Mouse (Mus musculus) limb, embryonic 13.5 days (tissue): Measurements from ENCODE around the gene Drd2. TPM values are rescaled to one million over a fixed set of nuclear protein-coding genes. Genes with fewer than 3 reads are reported as not detected.

Experiments
- ATAC-seq: fragments of 200-750 bp; cut with Nextera tagmentation; 2 replicates; pipeline ENCODE4 v1.8.0; 2017; ENCODE audit warnings: low read depth, moderate number of reproducible peaks, moderate TSS enrichment; ENCODE audit not compliant: low FRiP score
- H3K27ac ChIP-seq: fragments of 300-500 bp; sonication (generic); 2 replicates; pipeline ENCODE4 v1.5.1; 2015; ENCODE audit warnings: inconsistent platforms, mild to moderate bottlenecking, moderate library complexity
- H3K27me3 ChIP-seq: fragments of 300-500 bp; sonication (generic); 2 replicates; pipeline ENCODE4 v1.6.1; 2015; ENCODE audit warnings: mild to moderate bottlenecking, inconsistent platforms
- H3K36me3 ChIP-seq: fragments of 300-500 bp; sonication (generic); 2 replicates; pipeline ENCODE4 v1.6.1; 2015; ENCODE audit warnings: inconsistent platforms, mild to moderate bottlenecking, moderate library complexity
- H3K4me1 ChIP-seq: fragments of 300-500 bp; sonication (generic); 2 replicates; pipeline ENCODE4 v1.6.1; 2015; ENCODE audit warnings: inconsistent platforms
- H3K4me2 ChIP-seq: fragments of 300-500 bp; sonication (generic); replicated peaks from 2 replicates; pipeline ENCODE4 v1.6.1; 2015; ENCODE audit warnings: inconsistent platforms, mild to moderate bottlenecking, moderate library complexity
- H3K4me3 ChIP-seq: fragments of 300-500 bp; sonication (generic); 2 replicates; pipeline ENCODE4 v1.5.1; 2015; ENCODE audit warnings: moderate library complexity, mild to moderate bottlenecking, inconsistent platforms
- H3K9ac ChIP-seq: fragments of 300-500 bp; sonication (generic); 2 replicates; pipeline ENCODE4 v1.6.1; 2015; ENCODE audit warnings: mild to moderate bottlenecking, inconsistent platforms
- H3K9me3 ChIP-seq: fragments of 300-500 bp; sonication (generic); 2 replicates; pipeline ENCODE4 v1.6.1; 2016; ENCODE audit warnings: inconsistent platforms
- WGBS: fragments of 180-500 bp; shearing (Covaris S2); methylation state at CpG from one replicate; pipeline ENCODE4 v1.1.7; 2015; 5-methylcytosine and 5-hydroxymethylcytosine counted together
- polyA plus RNA-seq: library from polyadenylated mRNA; unstranded; fragments of >200 nt; fragmentation: Nextera tagmentation; extraction: Ambion mirVana; gene quantifications from 2 replicates; pipeline ENCODE4 v1.2.1, GENCODE M21; 2015

Drd2 gene
- polyA plus RNA-seq, result not detected in 2 replicates

- Histone ChIP-seq H3K9me3 (no peaks in the 10 kb centered on the region), H3K36me3 (no peaks in the 10 kb centered on the region), H3K27ac (no peak within 1 kb of the TSS), H3K27me3 (peaks cover 63% of the 10 kb centered on the region), H3K4me1 (peaks cover 6% of the 10 kb centered on the region), H3K4me3 (peak within 1 kb of the TSS; percentile 37), H3K4me2 (peak within 1 kb of the TSS; percentile 67), H3K9ac (no peak within 1 kb of the TSS)
- 1% methylated on average over 64 of the region's 84 CpGs for WGBS
- peak; percentile 69 for ATAC-seq
Observed at GRCm38 (mm10) chr9:49340136-49341043, at the start of gene Drd2. TSS of gene Drd2 (plus strand) at chr9:49340627.

GRCm38 (mm10) chr9:49295101-49295500, 45.3 kb upstream of the Drd2 start:
- Histone ChIP-seq H3K9me3 (no peaks in the 10 kb centered on the region), H3K9ac (no peak overlapping the region), H3K4me3 (no peak overlapping the region), H3K27ac (no peak overlapping the region), H3K4me1 (no peaks in the 10 kb centered on the region), H3K4me2 (no peak overlapping the region), H3K27me3 (no peaks in the 10 kb centered on the region), H3K36me3 (no peaks in the 10 kb centered on the region)
- 75% methylated on average over 1 of the region's 1 CpGs for WGBS
- no peak for ATAC-seq

DNA sequence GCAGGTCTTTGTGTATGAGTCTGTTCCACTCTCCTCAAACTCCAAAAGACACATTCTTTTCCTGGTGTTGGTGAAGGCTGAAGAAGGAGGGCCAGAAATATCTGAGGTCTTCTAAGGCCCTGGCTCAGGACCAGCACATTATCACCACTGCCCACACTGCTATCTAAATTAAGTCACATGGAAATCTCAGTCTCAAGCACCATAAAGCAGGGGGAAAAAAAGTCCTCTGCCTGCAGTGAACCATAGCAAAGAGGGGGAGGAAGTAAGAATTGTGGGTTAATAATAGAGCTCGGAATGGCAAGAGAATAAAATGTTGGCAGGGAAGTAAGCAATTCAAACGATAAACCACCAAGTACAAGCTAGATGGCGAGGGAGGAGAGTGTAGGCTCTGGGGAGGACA, 32.9 kb upstream of the Drd2 start:
- WGBS, result 72% methylated on average over 3 of the region's 3 CpGs

DNA sequence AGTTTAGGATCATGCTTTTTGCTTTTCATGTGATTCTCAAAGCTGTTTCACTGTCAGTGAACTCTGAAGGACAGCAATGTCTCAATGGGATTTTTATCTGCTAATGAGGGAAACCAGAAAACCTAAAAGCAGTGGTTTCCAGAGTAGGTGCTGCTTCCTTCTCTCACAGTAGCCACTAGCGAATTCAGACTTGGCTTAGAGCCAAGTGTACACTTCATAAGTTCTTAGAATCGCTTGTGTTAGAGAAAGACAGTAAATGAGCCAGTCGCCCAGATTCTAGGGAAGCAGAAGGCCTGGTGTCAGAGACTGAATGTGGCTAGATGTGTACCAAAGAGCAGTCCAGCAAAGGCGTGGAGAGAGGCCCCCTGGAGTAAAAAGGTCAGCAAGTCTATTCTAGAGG, 29.6 kb upstream of the Drd2 start:
- H3K4me2 ChIP-seq, result no peak overlapping the region
- no peak for ATAC-seq

More for the DNA sequence above, 32.9 kb upstream of the Drd2 start:
- Histone ChIP-seq H3K4me1 (no peaks in the 10 kb centered on the region), H3K4me3 (no peak overlapping the region), H3K36me3 (no peaks in the 10 kb centered on the region), H3K27me3 (0 out of 2 replicates have a peak, but pooled peaks cover 2% of the 10 kb centered on the region), H3K9me3 (no peaks in the 10 kb centered on the region), H3K27ac (no peak overlapping the region), H3K9ac (no peak overlapping the region), H3K4me2 (no peak overlapping the region)
- no peak for ATAC-seq

DNA sequence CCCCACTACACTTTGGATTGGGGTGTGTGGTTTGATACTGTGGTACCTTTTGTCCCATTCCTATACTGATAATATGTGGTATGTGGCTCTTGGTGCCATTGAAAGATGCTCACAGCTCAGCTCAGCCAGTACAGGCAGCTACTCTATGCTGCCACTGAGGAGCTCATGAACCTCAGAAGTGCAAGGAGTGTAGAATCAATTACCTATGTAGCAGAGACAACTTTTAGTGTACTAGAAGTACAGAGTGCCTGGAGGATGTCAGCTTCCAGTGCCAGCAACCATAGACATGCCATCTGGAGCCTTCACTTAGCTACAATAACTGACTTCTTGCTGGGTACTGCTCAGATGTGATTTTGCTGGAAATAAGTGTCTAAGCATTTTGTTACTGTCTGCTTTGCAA, 21.8 kb upstream of the Drd2 start:
- no peak overlapping the region for H3K4me2 ChIP-seq
- H3K4me3 ChIP-seq, result no peak overlapping the region
- no peak overlapping the region for H3K9ac ChIP-seq
- no peak for ATAC-seq
- H3K36me3 ChIP-seq, result no peaks in the 10 kb centered on the region
- H3K27me3 ChIP-seq, result no peaks in the 10 kb centered on the region
- H3K27ac ChIP-seq, result no peak overlapping the region
- no peaks in the 10 kb centered on the region for H3K4me1 ChIP-seq
- no peaks in the 10 kb centered on the region for H3K9me3 ChIP-seq

More for the DNA sequence above, 29.6 kb upstream of the Drd2 start:
- no peaks in the 10 kb centered on the region for H3K9me3 ChIP-seq
- H3K27ac ChIP-seq, result no peak overlapping the region
- no peak overlapping the region for H3K9ac ChIP-seq
- 55% methylated on average over 4 of the region's 4 CpGs for WGBS
- no peaks in the 10 kb centered on the region for H3K36me3 ChIP-seq
- no peak overlapping the region for H3K4me3 ChIP-seq
- 0 out of 2 replicates have a peak, but pooled peaks cover 2% of the 10 kb centered on the region for H3K27me3 ChIP-seq
- H3K4me1 ChIP-seq, result no peaks in the 10 kb centered on the region

- Histone ChIP-seq H3K9ac (no peak overlapping the region), H3K4me3 (peak overlapping the region; percentile 37; the same call in 1 of the 2 replicates), H3K27ac (no peak overlapping the region), H3K36me3 (no peaks in the 10 kb centered on the region), H3K9me3 (no peaks in the 10 kb centered on the region), H3K27me3 (peaks cover 63% of the 10 kb centered on the region), H3K4me1 (peaks cover 6% of the 10 kb centered on the region), H3K4me2 (peak overlapping the region; percentile 67)
- WGBS, result 2% methylated on average over 10 of the region's 10 CpGs
- ATAC-seq, result no peak
Observed at GRCm38 (mm10) chr9:49341044-49341365, 578 bp downstream of the Drd2 start.

DNA sequence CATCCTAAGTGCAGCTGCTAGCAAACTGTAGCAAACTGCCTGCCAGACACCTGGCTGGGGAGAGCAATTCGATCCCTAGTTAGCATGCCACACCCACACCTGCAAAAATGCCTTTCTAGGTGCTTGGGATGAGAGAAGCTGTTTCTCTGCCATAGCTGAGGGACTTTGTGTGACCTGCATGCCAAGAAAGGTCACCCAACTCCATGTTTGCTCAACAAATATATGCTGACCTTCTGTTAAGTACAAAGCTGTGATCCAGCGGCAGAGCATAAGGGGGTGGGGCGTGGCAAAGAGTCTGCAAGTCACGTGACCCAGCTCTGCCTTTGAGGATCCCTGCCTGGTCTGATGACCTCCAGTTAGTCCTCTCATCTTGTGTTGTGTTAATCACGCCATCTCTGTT, 25.3 kb downstream of the Drd2 start:
- H3K27ac ChIP-seq, result no peak overlapping the region
- H3K4me1 ChIP-seq, result no peaks in the 10 kb centered on the region
- H3K9me3 ChIP-seq, result no peaks in the 10 kb centered on the region
- H3K4me3 ChIP-seq, result no peak overlapping the region
- 9% methylated on average over 5 of the region's 5 CpGs for WGBS
- ATAC-seq, result no peak
- H3K4me2 ChIP-seq, result no peak overlapping the region
- H3K27me3 ChIP-seq, result no peaks in the 10 kb centered on the region
- no peak overlapping the region for H3K9ac ChIP-seq
- H3K36me3 ChIP-seq, result no peaks in the 10 kb centered on the region

- no peaks in the 10 kb centered on the region for H3K9me3 ChIP-seq
- no peak overlapping the region for H3K27ac ChIP-seq
- H3K27me3 ChIP-seq, result no peaks in the 10 kb centered on the region
- H3K4me3 ChIP-seq, result no peak overlapping the region
- H3K36me3 ChIP-seq, result no peaks in the 10 kb centered on the region
- H3K4me1 ChIP-seq, result no peaks in the 10 kb centered on the region
- no peak overlapping the region for H3K9ac ChIP-seq
- no peak overlapping the region for H3K4me2 ChIP-seq
- 87% methylated on average over 2 of the region's 2 CpGs for WGBS
- ATAC-seq, result no peak
Observed at GRCm38 (mm10) chr9:49373946-49374345, 33.5 kb downstream of the Drd2 start.

GRCm38 (mm10) chr9:49379962-49380361, 39.5 kb downstream of the Drd2 start:
- no peaks in the 10 kb centered on the region for H3K9me3 ChIP-seq
- no peak overlapping the region for H3K27ac ChIP-seq
- no peak overlapping the region for H3K4me3 ChIP-seq
- ATAC-seq, result no peak
- 89% methylated on average over 4 of the region's 4 CpGs for WGBS
- H3K4me1 ChIP-seq, result no peaks in the 10 kb centered on the region
- H3K4me2 ChIP-seq, result no peak overlapping the region
- no peaks in the 10 kb centered on the region for H3K27me3 ChIP-seq
- H3K9ac ChIP-seq, result no peak overlapping the region
- no peaks in the 10 kb centered on the region for H3K36me3 ChIP-seq

DNA sequence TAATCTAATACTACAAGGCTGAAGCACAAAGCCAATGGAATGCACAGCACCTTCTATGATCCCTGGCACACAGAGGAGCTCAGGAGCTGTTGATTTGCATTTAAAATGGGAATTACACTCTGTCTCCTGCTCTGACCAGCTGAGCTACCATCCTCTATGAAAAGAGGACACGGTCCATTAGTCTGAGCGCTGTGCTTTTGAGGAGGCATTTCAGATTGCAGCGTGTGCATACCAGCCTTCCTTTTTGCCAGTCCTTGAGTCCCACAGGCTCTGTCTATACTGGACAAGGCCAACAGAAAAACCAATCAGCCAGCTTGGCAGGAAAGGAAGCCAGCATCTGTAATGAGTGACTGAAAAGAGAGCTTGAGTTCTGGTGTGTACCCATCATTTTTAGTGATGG, 43.6 kb downstream of the Drd2 start:
- Histone ChIP-seq H3K9me3 (no peaks in the 10 kb centered on the region), H3K27me3 (no peaks in the 10 kb centered on the region), H3K4me2 (no peak overlapping the region), H3K9ac (no peak overlapping the region), H3K36me3 (no peaks in the 10 kb centered on the region), H3K4me1 (no peaks in the 10 kb centered on the region), H3K4me3 (no peak overlapping the region), H3K27ac (no peak overlapping the region)
- no peak for ATAC-seq
- WGBS, result 89% methylated on average over 3 of the region's 3 CpGs

GRCm38 (mm10) chr9:49384855-49385254, 44.4 kb downstream of the Drd2 start:
- H3K4me1 ChIP-seq, result no peaks in the 10 kb centered on the region
- no peak overlapping the region for H3K4me3 ChIP-seq
- no peak overlapping the region for H3K9ac ChIP-seq
- H3K27me3 ChIP-seq, result no peaks in the 10 kb centered on the region
- H3K9me3 ChIP-seq, result no peaks in the 10 kb centered on the region
- H3K4me2 ChIP-seq, result no peak overlapping the region
- no peak for ATAC-seq
- WGBS, result 90% methylated on average over 6 of the region's 6 CpGs
- H3K36me3 ChIP-seq, result no peaks in the 10 kb centered on the region
- no peak overlapping the region for H3K27ac ChIP-seq

DNA sequence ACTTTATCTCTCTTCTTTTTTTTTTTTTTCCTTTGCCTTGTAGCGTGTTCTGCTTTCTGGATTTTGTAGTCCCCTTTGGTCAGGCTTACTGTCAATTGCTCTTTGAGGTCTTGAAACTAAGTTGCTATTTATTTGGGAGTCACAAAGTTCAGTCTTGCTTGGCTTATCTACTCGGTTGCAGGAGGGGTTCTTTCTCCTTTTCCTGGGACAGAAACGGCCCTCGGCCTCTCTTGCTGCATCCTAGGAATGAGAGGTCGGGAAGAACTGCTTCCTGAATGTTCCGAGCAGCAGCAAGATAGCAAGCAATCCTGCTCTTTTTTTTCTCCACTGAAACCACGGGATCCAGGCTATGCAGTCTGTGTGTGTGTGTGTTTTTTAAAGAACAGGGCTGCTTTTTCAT, 44.9 kb downstream of the Drd2 start:
- ATAC-seq, result no peak

DNA sequence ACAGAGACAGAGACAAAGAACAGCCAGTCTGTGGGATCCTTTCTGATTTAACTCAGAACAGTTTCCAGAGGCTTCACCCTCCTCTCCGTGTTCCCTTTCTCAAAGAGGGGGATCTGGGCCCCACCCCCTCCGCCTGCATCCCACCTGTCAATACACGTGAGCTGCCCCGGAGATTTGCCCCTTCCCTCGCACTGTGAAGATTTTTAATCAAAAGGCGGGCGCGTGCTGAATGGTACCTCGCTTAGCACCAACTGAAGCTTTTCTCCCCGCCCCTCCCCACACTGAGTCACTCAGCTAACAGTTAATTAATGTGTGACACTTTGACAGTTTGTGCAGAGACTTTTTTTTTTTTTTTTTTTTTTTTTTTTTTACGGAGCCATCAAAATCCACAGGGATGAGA, 45.7 kb downstream of the Drd2 start:
- H3K9ac ChIP-seq, result no peak overlapping the region
- H3K9me3 ChIP-seq, result no peaks in the 10 kb centered on the region
- H3K27me3 ChIP-seq, result no peaks in the 10 kb centered on the region
- H3K4me1 ChIP-seq, result no peaks in the 10 kb centered on the region
- ATAC-seq, result no peak
- H3K36me3 ChIP-seq, result no peaks in the 10 kb centered on the region
- 31% methylated on average over 11 of the region's 11 CpGs for WGBS
- no peak overlapping the region for H3K4me3 ChIP-seq
- H3K27ac ChIP-seq, result no peak overlapping the region
- H3K4me2 ChIP-seq, result no peak overlapping the region

More for the DNA sequence above, 44.9 kb downstream of the Drd2 start:
- WGBS, result 42% methylated on average over 7 of the region's 7 CpGs
- H3K4me3 ChIP-seq, result no peak overlapping the region
- no peak overlapping the region for H3K27ac ChIP-seq
- H3K4me1 ChIP-seq, result no peaks in the 10 kb centered on the region
- H3K27me3 ChIP-seq, result no peaks in the 10 kb centered on the region
- no peaks in the 10 kb centered on the region for H3K9me3 ChIP-seq
- H3K9ac ChIP-seq, result no peak overlapping the region
- H3K4me2 ChIP-seq, result no peak overlapping the region
- no peaks in the 10 kb centered on the region for H3K36me3 ChIP-seq
